Mouse (Mus musculus) fat pad, adult 2 months (tissue): ENCODE results near the gene Ubqln1.

Experiments
- DNase-seq: peaks from one replicate; pipeline ENCODE4 v3.0.0-alpha.2; 2011; ENCODE audit warnings: low read depth, low spot score; ENCODE audit errors: extremely low read depth

Ubqln1 gene

GRCm38 (mm10) chr13:58201908-58202307 lies 13.5 kb downstream of the Ubqln1 start:
- no peak for DNase-seq

- DNase-seq: no peak
Measured at GRCm38 (mm10) chr13:58201343-58201742, 14.1 kb downstream of the Ubqln1 start.

GRCm38 (mm10) chr13:58197981-58198640 lies 17.3 kb downstream of the Ubqln1 start:
- DNase-seq: no peak

GRCm38 (mm10) chr13:58197211-58197610 lies 18.2 kb downstream of the Ubqln1 start:
- no peak for DNase-seq

GRCm38 (mm10) chr13:58194908-58195307 lies 20.5 kb downstream of the Ubqln1 start:
- DNase-seq: no peak

- no peak for DNase-seq
Measured at GRCm38 (mm10) chr13:58193221-58193620, 22.2 kb downstream of the Ubqln1 start.

DNA sequence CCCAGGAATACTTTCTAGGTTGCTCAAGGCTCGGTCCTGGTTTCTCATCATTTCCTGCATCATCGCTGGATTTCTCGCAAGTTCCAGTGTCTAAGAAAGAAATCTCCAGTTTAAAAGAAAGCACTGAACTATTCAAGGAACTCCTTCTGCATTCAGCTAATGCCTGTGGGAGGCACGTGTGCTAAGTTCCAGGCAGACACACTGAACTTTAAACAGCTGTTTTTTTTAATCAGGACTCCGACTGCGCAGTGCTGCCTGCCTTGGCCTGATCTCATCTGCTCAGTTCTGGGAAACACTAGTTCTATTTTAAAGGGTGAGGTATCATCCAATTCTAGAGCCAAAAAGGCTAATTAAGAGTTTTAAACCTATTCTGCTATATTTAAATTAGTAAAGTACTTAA lies 23.3 kb downstream of the Ubqln1 start:
- no peak for DNase-seq

DNA sequence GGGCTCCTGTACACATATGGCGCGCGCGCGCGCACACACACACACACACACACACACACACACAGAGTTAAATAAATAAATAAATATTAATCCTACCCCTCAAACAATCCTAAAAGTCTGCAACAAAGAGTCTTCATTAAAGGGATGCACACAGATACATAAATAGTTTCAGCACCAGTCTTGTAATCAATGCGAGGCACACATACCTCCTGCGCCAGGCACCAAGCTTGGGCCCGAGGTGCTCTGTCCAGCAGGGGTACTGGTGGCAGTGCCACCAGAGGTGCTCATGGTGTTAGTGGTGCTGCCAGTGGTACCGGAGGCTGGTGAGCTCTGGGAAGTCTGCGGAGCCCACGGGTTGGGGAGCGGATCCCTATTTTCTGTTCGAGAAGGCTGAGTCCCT lies 23.9 kb downstream of the Ubqln1 start:
- DNase-seq: no peak

- DNase-seq: peak; percentile 73
Measured at GRCm38 (mm10) chr13:58189473-58189872, 26.0 kb downstream of the Ubqln1 start.

- DNase-seq: no peak
Measured at GRCm38 (mm10) chr13:58188412-58188811, 27.0 kb downstream of the Ubqln1 start.

- DNase-seq: no peak
Measured at GRCm38 (mm10) chr13:58187751-58188150, 27.7 kb downstream of the Ubqln1 start.

DNA sequence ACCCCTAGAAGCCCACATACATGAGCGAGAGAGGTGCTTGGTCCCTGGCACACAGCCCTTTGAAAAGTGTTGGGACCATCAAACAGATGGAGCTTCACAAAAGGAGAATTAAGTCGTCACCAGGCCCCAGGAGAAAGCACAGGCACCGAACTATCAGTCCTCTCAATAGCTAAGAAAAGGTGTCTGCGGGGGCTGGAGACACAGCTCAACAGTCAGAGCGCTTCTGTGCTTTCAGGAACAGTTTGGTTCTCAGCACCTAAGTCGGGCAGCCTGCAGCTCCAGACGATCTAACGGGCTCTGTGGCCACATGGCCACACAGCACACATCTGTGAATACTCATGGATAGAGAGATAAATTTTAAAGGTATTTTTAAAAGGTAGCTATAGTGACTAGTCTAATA lies 29.2 kb downstream of the Ubqln1 start:
- DNase-seq: no peak

DNA sequence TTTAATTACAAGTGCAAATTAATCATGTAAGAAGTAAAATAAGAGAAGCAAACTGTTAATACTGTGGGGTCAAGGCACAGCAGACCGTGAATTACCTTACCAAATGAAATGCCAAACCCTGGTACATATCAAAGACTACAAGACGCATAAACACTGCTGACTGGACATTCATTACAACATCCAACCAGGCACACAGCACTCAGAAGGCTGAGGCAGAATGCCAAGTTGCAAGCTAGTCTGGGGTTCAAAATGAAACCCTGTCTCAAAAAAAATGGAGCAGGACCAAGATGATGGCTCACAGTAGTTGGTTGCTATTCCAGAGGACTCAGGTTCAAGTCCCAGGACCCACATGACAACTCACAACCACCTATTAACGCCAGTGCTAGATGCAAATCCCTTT lies 31.3 kb downstream of the Ubqln1 start:
- DNase-seq: no peak

DNA sequence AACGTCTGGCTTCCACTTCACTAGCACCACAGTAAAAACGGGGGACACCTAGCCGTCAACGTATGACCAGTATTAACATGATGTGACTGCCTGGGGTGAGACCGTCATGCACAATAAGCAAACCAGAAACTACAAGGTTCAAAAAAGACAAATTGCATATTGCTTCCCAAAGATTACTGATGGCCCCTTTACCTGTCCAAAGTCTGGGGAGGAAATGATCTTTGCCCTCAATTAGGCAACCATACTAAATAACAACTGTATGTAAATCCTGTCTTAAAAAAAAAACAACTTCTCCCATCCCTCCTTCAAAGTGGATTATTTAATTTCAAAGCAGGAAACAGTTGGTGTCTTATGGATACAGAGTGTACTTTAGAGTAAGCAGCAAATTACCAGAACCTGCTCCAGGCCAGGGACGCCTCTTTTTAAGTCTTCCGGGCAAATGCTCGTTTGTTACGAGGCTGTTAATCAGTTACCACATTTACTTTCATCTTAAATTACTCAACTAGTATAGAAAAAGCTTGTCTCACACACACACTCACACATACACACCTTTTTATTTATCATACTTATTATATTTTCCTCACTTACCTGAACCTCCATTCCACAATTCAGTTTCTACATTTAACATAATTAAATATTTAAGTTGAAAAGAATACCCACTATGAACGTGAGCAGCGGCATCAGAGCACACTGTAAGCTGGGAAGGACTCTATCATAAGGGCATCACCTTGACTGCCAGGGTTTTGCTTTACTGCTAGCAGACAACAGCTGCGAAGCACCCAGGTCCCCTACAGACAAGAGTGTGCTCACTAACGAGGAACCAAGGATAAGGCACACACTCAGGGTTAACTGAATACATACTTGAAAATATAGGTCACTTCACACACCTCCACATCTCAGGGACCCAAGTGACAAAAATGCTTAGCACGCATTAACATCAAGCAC lies 33.6 kb downstream of the Ubqln1 start:
- no peak for DNase-seq

DNA sequence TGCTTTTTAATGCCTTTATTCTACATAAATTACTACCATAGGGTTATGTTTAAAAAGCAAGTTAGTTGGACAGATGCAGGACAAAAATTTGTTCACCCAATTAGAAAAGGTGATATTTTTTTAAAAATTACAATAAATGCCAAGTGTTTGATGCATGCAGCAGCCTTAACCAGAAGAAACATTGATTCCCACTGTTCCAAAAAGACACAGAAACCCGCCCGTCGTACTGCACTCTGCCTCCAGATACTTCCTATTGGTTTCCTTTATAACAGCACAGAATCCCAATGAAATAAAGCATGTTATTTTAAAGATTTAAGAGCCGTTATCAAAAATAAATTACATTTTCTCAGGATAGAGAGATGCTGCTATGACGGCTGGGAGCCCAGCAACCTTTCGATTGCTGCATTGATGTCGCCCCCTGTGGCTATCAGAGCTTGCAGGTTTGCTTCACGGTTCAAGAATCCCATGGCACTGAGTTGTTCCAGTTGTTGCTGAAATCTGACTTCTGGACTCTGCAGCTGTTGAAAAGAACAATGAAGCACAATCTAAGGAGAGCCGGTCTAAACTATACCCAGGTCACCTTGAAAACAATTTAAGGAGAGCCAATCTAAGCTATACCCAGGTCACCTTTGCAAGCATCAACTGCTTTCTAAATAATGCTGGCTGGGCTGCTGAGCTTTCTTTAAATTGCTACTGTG lies 37.8 kb downstream of the Ubqln1 start:
- DNase-seq: no peak

DNA sequence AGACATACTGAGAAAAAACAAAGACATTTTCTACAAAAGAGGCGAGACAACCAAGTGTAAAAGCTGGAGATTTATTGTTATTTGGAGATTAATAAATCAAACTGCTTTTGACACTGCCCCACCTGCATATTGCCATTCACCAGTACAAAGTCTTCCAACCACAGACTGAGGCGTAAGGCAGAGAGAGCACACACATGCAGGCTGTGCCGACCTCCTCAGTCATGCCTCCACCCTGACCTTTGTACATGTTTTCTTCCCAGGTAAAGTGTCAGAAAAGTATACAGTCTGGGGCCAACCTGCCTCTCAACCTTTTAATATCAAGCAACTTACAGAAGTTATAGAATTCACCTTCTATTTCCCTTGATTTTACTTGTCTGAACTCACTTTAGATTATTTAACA lies 39.3 kb downstream of the Ubqln1 start:
- no peak for DNase-seq

DNA sequence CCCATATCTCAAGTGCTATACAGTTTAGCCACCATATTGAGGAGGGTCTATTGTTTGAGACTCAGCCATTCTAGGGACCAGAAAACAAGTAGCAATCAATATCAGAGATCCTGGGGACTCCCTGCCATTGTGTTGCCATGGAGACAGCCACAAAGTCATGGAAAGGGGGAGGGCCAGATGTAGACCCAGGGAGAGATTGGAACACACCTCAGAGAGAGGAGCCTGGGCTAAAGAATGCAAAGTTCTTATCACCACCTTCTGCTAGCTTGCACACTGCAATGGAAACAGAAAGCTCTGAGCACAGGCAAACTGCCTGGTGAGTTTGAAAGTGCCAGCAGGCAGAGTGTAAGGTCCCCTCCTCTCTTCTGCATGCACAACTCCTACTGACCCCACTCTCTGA lies 47.3 kb downstream of the Ubqln1 start:
- no peak for DNase-seq

GRCm38 (mm10) chr13:58163343-58163742 lies 52.1 kb downstream of the Ubqln1 start:
- DNase-seq: no peak

DNA sequence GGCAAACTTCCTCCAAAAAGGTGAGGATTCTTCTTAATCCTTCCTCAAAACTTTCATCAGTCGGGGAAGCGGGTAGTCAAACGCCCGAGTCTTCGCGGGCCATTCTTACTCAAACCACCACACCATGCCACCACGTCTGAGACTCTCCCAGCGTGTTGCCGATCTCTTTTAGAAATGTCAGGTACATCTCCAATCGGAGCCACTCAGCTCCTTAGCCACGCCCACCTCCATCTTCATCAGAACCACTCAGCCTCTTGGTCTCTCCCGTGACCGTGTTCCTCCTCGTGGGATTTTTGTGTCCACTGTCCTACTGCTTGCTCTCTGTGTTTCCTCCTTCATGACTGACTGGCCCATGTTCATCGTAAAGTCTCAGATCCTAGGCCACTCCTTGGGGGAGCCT lies 54.7 kb downstream of the Ubqln1 start:
- DNase-seq: no peak

- no peak for DNase-seq
Measured at GRCm38 (mm10) chr13:58158099-58158912, 57.1 kb downstream of the Ubqln1 start.
